Mouse (Mus musculus) embryonic facial prominence, embryonic 10.5 days (tissue): ENCODE measurements around the gene Tnnt3. TPM values are rescaled to one million over a fixed set of nuclear protein-coding genes. Genes with fewer than 3 reads are reported as not detected.
A peak's percentile ranks its signal among the peaks of the same experiment; 100 is the strongest.

Experiments used
- DNase-seq: peaks from one replicate; pipeline ENCODE4 v3.0.0-alpha.2; 2017; ENCODE audit warnings: low spot score
- H3K27ac ChIP-seq: fragments of 300-500 bp; sonication (generic); replicated peaks from 2 replicates; pipeline ENCODE4 v1.5.1; 2016; ENCODE audit warnings: mild to moderate bottlenecking
- H3K27me3 ChIP-seq: fragments of 300-500 bp; sonication (generic); replicated peaks from 2 replicates; pipeline ENCODE4 v1.6.1; 2016; ENCODE audit warnings: low read depth, mild to moderate bottlenecking; ENCODE audit not compliant: poor library complexity, severe bottlenecking
- H3K36me3 ChIP-seq: fragments of 300-500 bp; sonication (generic); replicated peaks from 2 replicates; pipeline ENCODE4 v1.6.1; 2016; ENCODE audit warnings: mild to moderate bottlenecking, moderate library complexity
- H3K4me1 ChIP-seq: fragments of 300-500 bp; sonication (generic); 2 replicates; pipeline ENCODE4 v1.6.1; 2016
- H3K4me3 ChIP-seq: fragments of 300-500 bp; sonication (generic); 2 replicates; pipeline ENCODE4 v1.5.1; 2016; ENCODE audit warnings: mild to moderate bottlenecking, moderate library complexity
- H3K9me3 ChIP-seq: fragments of 300-500 bp; sonication (generic); 2 replicates; pipeline ENCODE4 v1.6.1; 2016; ENCODE audit warnings: mild to moderate bottlenecking
- WGBS: fragments of 180-500 bp; shearing (Covaris S2); methylation state at CpG from one replicate; pipeline ENCODE4 v1.1.7; 2016; 5-methylcytosine and 5-hydroxymethylcytosine counted together
- polyA plus RNA-seq: library from polyadenylated mRNA; unstranded; fragments of >200 nt; fragmentation: Nextera tagmentation; extraction: Ambion mirVana; gene quantifications from 2 replicates; pipeline ENCODE4 v1.2.1, GENCODE M21; 2016

Tnnt3 gene
- polyA plus RNA-seq, 1 experiment from 2014 or later, result 1.4 TPM

- DNase-seq, result no peak
- H3K27ac ChIP-seq, result peak overlapping the region; percentile 98
- no peaks in the 10 kb centered on the region for H3K9me3 ChIP-seq
- peaks cover 72% of the 10 kb centered on the region for H3K4me1 ChIP-seq
- H3K36me3 ChIP-seq, result no peaks in the 10 kb centered on the region
- H3K27me3 ChIP-seq, result no peaks in the 10 kb centered on the region
- no peak overlapping the region for H3K4me3 ChIP-seq
- WGBS, result 58% methylated on average over 2 of the region's 2 CpGs
These were observed 20.1 kb upstream of the Tnnt3 start for GRCm38 (mm10) chr7:142478574-142478973.

- no peaks in the 10 kb centered on the region for H3K36me3 ChIP-seq
- peak overlapping the region; percentile 98 for H3K27ac ChIP-seq
- no peak overlapping the region for H3K4me3 ChIP-seq
- no peaks in the 10 kb centered on the region for H3K9me3 ChIP-seq
- no peaks in the 10 kb centered on the region for H3K27me3 ChIP-seq
- peaks cover 78% of the 10 kb centered on the region for H3K4me1 ChIP-seq
- no peak for DNase-seq
These were observed 19.3 kb upstream of the Tnnt3 start for GRCm38 (mm10) chr7:142479307-142479706.

- Histone ChIP-seq H3K27me3 (no peaks in the 10 kb centered on the region), H3K9me3 (no peaks in the 10 kb centered on the region), H3K27ac (peak overlapping the region; percentile 98), H3K4me3 (no peak overlapping the region), H3K36me3 (peaks cover 2% of the 10 kb centered on the region; the same call in 1 of the 2 replicates), H3K4me1 (peaks cover 78% of the 10 kb centered on the region)
- WGBS, result 87% methylated on average over 3 of the region's 3 CpGs
- DNase-seq, result no peak
These were observed 18.8 kb upstream of the Tnnt3 start for GRCm38 (mm10) chr7:142479886-142480285.

GRCm38 (mm10) chr7:142480661-142481060, 18.0 kb upstream of the Tnnt3 start:
- DNase-seq, result no peak
- Histone ChIP-seq H3K27ac (peak overlapping the region; percentile 98), H3K27me3 (no peaks in the 10 kb centered on the region), H3K9me3 (no peaks in the 10 kb centered on the region), H3K4me3 (no peak overlapping the region), H3K36me3 (peaks cover 10% of the 10 kb centered on the region; the same call in 1 of the 2 replicates), H3K4me1 (peaks cover 76% of the 10 kb centered on the region)
- WGBS, result 94% methylated on average over 3 of the region's 3 CpGs

DNA sequence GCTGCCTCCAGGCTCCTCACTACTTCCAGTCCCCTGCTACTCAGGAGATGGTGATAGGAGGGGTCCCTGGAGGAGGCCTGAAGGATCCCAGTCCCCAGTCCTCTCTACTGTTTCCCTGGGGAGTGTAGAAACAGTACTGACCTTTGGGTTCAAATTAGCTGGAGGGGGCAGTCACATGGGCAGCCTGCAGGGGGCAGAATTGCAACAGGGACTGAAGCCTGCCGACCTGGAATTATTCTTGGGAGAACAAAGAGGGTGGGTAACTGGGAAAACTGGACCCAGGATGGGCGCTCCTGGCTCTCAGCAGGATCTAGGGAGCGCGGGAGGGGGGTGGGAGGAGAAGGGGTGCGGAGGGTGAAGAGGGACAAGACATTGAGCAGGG, 17.5 kb upstream of the Tnnt3 start:
- DNase-seq, result peak; percentile 82
- WGBS, result 8% methylated on average over 5 of the region's 5 CpGs
- Histone ChIP-seq H3K4me3 (peak overlapping the region; percentile 49), H3K36me3 (peaks cover 11% of the 10 kb centered on the region; the same call in 1 of the 2 replicates), H3K4me1 (peaks cover 77% of the 10 kb centered on the region), H3K27ac (peak overlapping the region; percentile 98), H3K9me3 (no peaks in the 10 kb centered on the region), H3K27me3 (no peaks in the 10 kb centered on the region)

DNA sequence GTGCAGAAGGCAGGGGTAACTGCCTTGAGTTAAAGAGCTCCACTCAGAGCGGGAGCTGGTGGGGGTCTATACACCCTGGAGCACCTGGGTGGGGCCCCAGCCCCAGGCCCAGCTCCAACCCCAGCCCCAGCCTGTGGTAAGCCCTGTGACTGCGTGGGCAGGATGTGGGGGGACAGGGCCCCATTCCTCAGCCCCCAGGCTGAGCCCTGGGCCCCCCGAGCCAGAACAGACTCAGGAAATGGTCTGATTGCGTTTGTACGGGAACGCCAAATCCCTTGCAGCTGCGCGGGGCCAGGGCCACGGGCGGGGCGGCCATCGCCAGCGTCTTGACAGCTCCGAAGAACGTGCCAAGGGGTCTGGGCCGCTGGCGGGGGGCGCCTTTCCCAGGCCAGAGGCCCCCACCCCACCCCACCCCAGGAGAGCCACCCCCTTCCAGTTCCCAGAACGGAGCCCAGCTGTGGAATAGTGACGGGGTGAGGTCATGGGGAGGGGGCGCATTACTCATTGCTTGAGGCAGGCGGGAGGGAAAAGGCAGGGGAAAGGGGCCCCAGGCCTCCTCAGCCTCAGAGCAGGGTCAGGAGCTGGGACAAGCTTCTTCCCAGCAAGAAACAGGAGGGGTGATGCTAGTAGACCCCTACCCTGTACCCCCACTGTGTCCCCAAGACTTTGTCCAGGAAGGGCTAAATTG, 16.9 kb upstream of the Tnnt3 start:
- Histone ChIP-seq H3K36me3 (peaks cover 11% of the 10 kb centered on the region; the same call in 1 of the 2 replicates), H3K27ac (peak overlapping the region; percentile 98), H3K9me3 (no peaks in the 10 kb centered on the region), H3K4me1 (peaks cover 82% of the 10 kb centered on the region), H3K27me3 (no peaks in the 10 kb centered on the region), H3K4me3 (peak overlapping the region; percentile 49)
- DNase-seq, result peak; percentile 84
- 2% methylated on average over 22 of the region's 22 CpGs for WGBS

GRCm38 (mm10) chr7:142482256-142482609, 16.4 kb upstream of the Tnnt3 start:
- no peaks in the 10 kb centered on the region for H3K9me3 ChIP-seq
- peak; percentile 68 for DNase-seq
- peak overlapping the region; percentile 98 for H3K27ac ChIP-seq
- peaks cover 84% of the 10 kb centered on the region for H3K4me1 ChIP-seq
- peaks cover 11% of the 10 kb centered on the region; the same call in 1 of the 2 replicates for H3K36me3 ChIP-seq
- H3K4me3 ChIP-seq, result peak overlapping the region; percentile 49
- H3K27me3 ChIP-seq, result no peaks in the 10 kb centered on the region
- WGBS, result 20% methylated on average over 6 of the region's 6 CpGs

- peaks cover 90% of the 10 kb centered on the region for H3K4me1 ChIP-seq
- no peaks in the 10 kb centered on the region for H3K27me3 ChIP-seq
- DNase-seq, result peak; percentile 80
- peak overlapping the region; percentile 98 for H3K27ac ChIP-seq
- H3K9me3 ChIP-seq, result no peaks in the 10 kb centered on the region
- peaks cover 11% of the 10 kb centered on the region; the same call in 1 of the 2 replicates for H3K36me3 ChIP-seq
- 42% methylated on average over 11 of the region's 11 CpGs for WGBS
- H3K4me3 ChIP-seq, result peak overlapping the region; percentile 49; the same call in 1 of the 2 replicates
These were observed 15.5 kb upstream of the Tnnt3 start for GRCm38 (mm10) chr7:142483136-142483535.

DNA sequence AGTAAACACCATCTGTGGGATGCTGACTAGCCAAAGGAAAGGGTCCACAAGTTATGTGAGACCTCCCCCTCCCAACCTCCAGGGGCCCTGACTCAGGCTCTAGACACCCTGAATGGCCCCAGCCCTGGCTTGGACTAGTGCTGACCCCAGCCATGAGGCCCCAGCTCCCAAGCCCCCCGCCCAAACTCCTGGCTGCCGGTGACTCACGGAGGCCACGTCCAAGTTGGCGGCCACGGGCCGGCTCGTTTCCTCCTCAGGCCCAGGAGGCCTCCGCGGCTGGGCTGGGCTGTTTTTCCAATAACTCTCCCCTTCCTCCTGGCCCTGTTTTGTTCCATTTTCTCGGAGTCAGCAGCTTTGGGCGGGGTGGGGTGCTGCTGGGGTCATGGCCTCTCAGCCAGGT, 13.9 kb upstream of the Tnnt3 start:
- WGBS, result 88% methylated on average over 12 of the region's 12 CpGs
- Histone ChIP-seq H3K36me3 (peaks cover 26% of the 10 kb centered on the region; the same call in 1 of the 2 replicates), H3K4me3 (no peak overlapping the region), H3K9me3 (no peaks in the 10 kb centered on the region), H3K27me3 (no peaks in the 10 kb centered on the region), H3K4me1 (peaks cover 84% of the 10 kb centered on the region), H3K27ac (peak overlapping the region; percentile 98)
- DNase-seq, result no peak

GRCm38 (mm10) chr7:142486751-142487162, 11.9 kb upstream of the Tnnt3 start:
- 63% methylated on average over 8 of the region's 8 CpGs for WGBS
- peaks cover 40% of the 10 kb centered on the region for H3K36me3 ChIP-seq
- no peaks in the 10 kb centered on the region for H3K27me3 ChIP-seq
- no peaks in the 10 kb centered on the region for H3K9me3 ChIP-seq
- peaks cover 68% of the 10 kb centered on the region for H3K4me1 ChIP-seq
- no peak overlapping the region for H3K4me3 ChIP-seq
- DNase-seq, result no peak
- peak overlapping the region; percentile 98 for H3K27ac ChIP-seq

- peak; percentile 84 for DNase-seq
- Histone ChIP-seq H3K4me1 (peaks cover 62% of the 10 kb centered on the region), H3K36me3 (peaks cover 40% of the 10 kb centered on the region), H3K27me3 (no peaks in the 10 kb centered on the region), H3K9me3 (no peaks in the 10 kb centered on the region), H3K4me3 (peak overlapping the region; percentile 11; the same call in 1 of the 2 replicates), H3K27ac (peak overlapping the region; percentile 98)
- 26% methylated on average over 9 of the region's 9 CpGs for WGBS
These were observed 11.2 kb upstream of the Tnnt3 start for GRCm38 (mm10) chr7:142487341-142487859.

DNA sequence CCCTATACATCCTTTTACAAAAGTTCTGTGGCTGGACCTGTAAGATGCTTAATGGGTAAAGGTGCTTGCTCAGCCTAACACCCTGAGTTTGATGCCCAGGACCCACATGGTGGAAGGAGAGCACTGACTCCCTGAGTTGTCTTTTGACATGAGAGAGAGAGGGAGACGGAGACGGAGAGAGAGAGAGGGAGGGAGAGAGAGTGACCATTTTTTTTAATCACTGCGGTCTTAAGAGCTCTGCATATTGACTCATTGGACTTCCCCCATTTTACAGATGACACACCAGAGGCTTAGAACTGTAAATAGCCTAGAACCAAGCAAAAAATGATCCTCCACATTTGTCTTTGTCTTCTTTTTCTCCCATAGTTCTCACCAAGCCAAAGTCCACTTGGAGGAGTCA, 10.6 kb upstream of the Tnnt3 start:
- WGBS, result 77% methylated on average over 3 of the region's 3 CpGs
- Histone ChIP-seq H3K36me3 (peaks cover 40% of the 10 kb centered on the region), H3K9me3 (no peaks in the 10 kb centered on the region), H3K4me3 (no peak overlapping the region), H3K27me3 (no peaks in the 10 kb centered on the region), H3K27ac (peak overlapping the region; percentile 98), H3K4me1 (peaks cover 58% of the 10 kb centered on the region)
- DNase-seq, result no peak

DNA sequence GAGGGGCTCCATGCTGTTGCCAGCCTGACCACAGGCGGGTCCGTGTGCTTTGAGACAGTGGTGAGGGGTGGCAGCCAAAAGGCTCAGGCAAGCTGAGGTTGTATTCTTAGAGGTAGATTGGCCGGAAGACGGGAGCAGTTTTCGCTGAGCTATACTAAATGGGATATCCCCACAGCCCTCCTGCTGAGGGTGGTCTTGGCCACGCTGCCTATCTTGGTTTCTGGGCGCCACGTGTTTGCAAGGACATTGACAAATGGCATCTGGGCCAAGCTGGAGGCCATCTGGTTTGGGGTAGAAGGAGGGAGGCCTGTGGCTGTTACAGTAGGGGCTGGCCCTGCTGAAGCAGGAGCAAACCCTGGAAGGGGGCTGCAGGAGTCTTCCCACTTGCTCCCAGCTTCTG, 5.1 kb upstream of the Tnnt3 start:
- Histone ChIP-seq H3K27ac (peak overlapping the region; percentile 49), H3K4me1 (peaks cover 15% of the 10 kb centered on the region), H3K36me3 (peaks cover 31% of the 10 kb centered on the region), H3K27me3 (no peaks in the 10 kb centered on the region), H3K4me3 (no peak overlapping the region), H3K9me3 (no peaks in the 10 kb centered on the region)
- no peak for DNase-seq
- 89% methylated on average over 8 of the region's 8 CpGs for WGBS
